Mouse (Mus musculus) ES-E14 (cell line): ENCODE results near the gene Tkt. TPM values are rescaled to one million over a fixed set of nuclear protein-coding genes. Genes with fewer than 3 reads are reported as not detected.

Experiments
- DNase-seq: peaks from one replicate; pipeline ENCODE4 v3.0.0-alpha.2; 2013; ENCODE audit warnings: low read depth, low spot score
- H3K27ac ChIP-seq: 2 replicates; pipeline ENCODE4 v1.5.1; 2012; ENCODE audit warnings: low read depth, mild to moderate bottlenecking, low read length, moderate library complexity, mixed read lengths; ENCODE audit not compliant: poor library complexity, insufficient read depth, severe bottlenecking
- H3K36me3 ChIP-seq: 2 replicates; pipeline ENCODE4 v1.6.1; 2012; ENCODE audit warnings: mild to moderate bottlenecking, low read length, moderate library complexity, mixed read lengths; ENCODE audit not compliant: control insufficient read depth, poor library complexity, insufficient read depth, severe bottlenecking
- H3K4me1 ChIP-seq, 2 experiments: fragments of 150-350 bp in 1 of 2; sonication (generic) in 1 of 2; 2 replicates each; pipeline ENCODE4 v1.6.1; 2012; ENCODE audit warnings: low read length in 2 of 2, mild to moderate bottlenecking in 1 of 2, mixed read lengths in 1 of 2; ENCODE audit not compliant: control insufficient read depth in 2 of 2, insufficient read depth in 2 of 2, poor library complexity in 1 of 2
- H3K4me3 ChIP-seq, 2 experiments: fragments of 150-350 bp in 1 of 2; sonication (generic) in 1 of 2; 2 replicates each; pipeline ENCODE4 v1.5.1; 2012; ENCODE audit warnings: low read length in 2 of 2, low read depth in 1 of 2, mild to moderate bottlenecking in 1 of 2, mixed read lengths in 1 of 2; ENCODE audit not compliant: insufficient read depth in 1 of 2, poor library complexity in 1 of 2, severe bottlenecking in 1 of 2
- H3K9ac ChIP-seq: 2 replicates; pipeline ENCODE4 v1.6.1; 2012; ENCODE audit warnings: low read depth, mild to moderate bottlenecking, low read length, mixed read lengths; ENCODE audit not compliant: poor library complexity, insufficient read depth, severe bottlenecking
- H3K9me3 ChIP-seq: fragments of 150-350 bp; sonication (generic); 2 replicates; pipeline ENCODE4 v1.6.1; 2012; ENCODE audit warnings: low read depth, mild to moderate bottlenecking, low read length; ENCODE audit not compliant: control insufficient read depth, insufficient read depth
- CHD2 ChIP-seq: IDR thresholded peaks from 2 replicates; pipeline ENCODE4 v1.6.1; 2014; ENCODE audit warnings: mild to moderate bottlenecking, low read depth, low read length, inconsistent platforms
- HCFC1 ChIP-seq: IDR thresholded peaks from 2 replicates; pipeline ENCODE4 v1.6.1; 2012; ENCODE audit warnings: low read length, inconsistent platforms, borderline replicate concordance; ENCODE audit not compliant: insufficient read depth
- MAFK ChIP-seq: IDR thresholded peaks from 2 replicates; pipeline ENCODE4 v1.6.1; 2014; ENCODE audit warnings: mild to moderate bottlenecking, low read depth, low read length, inconsistent platforms; ENCODE audit not compliant: insufficient read depth
- ZC3H11A ChIP-seq: IDR thresholded peaks from 2 replicates; pipeline ENCODE4 v1.6.1; 2012; ENCODE audit warnings: low read depth, mild to moderate bottlenecking, inconsistent platforms, low read length, borderline replicate concordance
- ZNF384 ChIP-seq: IDR thresholded peaks from 2 replicates; pipeline ENCODE4 v1.6.1; 2012; ENCODE audit warnings: low read depth, low read length, inconsistent platforms
- in situ Hi-C, 2 experiments: fragments of 600-800 bp; cut with MboI; formaldehyde crosslinking; loops; one replicate each; pipeline ENCODE4 v1.15.1; 2025; ENCODE audit warnings: low sequenced_read_pairs in 2 of 2, inconsistent platforms in 1 of 2; ENCODE audit not compliant: unreplicated experiment in 2 of 2
- total RNA-seq: library from RNA; depleted of rRNA; stranded (reverse); fragments of 300-350 nt; gene quantifications from 2 replicates; pipeline ENCODE4 v1.2.3, GENCODE M21; 2012; rRNA removed

Gene Tkt
- total RNA-seq, 1 experiment = 740 TPM

- Histone ChIP-seq H3K4me1 (no peaks in the 10 kb centered on the region), H3K9ac (no peak overlapping the region), H3K36me3 (no peaks in the 10 kb centered on the region), H3K27ac (no peak overlapping the region), H3K9me3 (no peaks in the 10 kb centered on the region), H3K4me3 (no peak overlapping the region)
- DNase-seq = no peak
- TF ChIP-seq CHD2 = no peak
- TF ChIP-seq MAFK = 0 out of 2 replicates have a peak, but pooled peaks have one; percentile 54
- in situ Hi-C loops = no loop called here
Observed at GRCm38 (mm10) chr14:30618746-30619275, 70.7 kb downstream of the Tkt start.

GRCm38 (mm10) chr14:30619982-30620578 is 71.9 kb downstream of the Tkt start:
- H3K4me3 ChIP-seq = no peak overlapping the region
- TF ChIP-seq CHD2 (no peak), ZNF384 (no peak), MAFK (no peak), HCFC1 (no peak), ZC3H11A (no peak)
- H3K9me3 ChIP-seq = no peaks in the 10 kb centered on the region
- peaks cover 0 to 2% of the 10 kb centered on the region in 2 experiments; a peak in 1 of 4 replicates for H3K4me1 ChIP-seq
- DNase-seq = no peak
- H3K9ac ChIP-seq = no peak overlapping the region
- no peaks in the 10 kb centered on the region for H3K36me3 ChIP-seq
- in situ Hi-C loops = no loop called here
- no peak overlapping the region for H3K27ac ChIP-seq

GRCm38 (mm10) chr14:30622130-30622529 is 74.0 kb downstream of the Tkt start:
- Histone ChIP-seq H3K4me1 (peaks cover 0 to 2% of the 10 kb centered on the region in 2 experiments; a peak in 1 of 4 replicates), H3K9me3 (no peaks in the 10 kb centered on the region), H3K36me3 (no peaks in the 10 kb centered on the region), H3K27ac (no peak overlapping the region), H3K9ac (no peak overlapping the region), H3K4me3 (no peak overlapping the region)
- DNase-seq = no peak
- no peak for TF ChIP-seq ZNF384
- TF ChIP-seq CHD2 = no peak
- no peak for TF ChIP-seq ZC3H11A
- no peak for TF ChIP-seq MAFK
- no peak for TF ChIP-seq HCFC1
- in situ Hi-C loops = no loop called here

- no peak overlapping the region for H3K4me3 ChIP-seq
- H3K9ac ChIP-seq = no peak overlapping the region
- peaks cover 0 to 2% of the 10 kb centered on the region in 2 experiments; a peak in 1 of 4 replicates for H3K4me1 ChIP-seq
- TF ChIP-seq MAFK (no peak), HCFC1 (no peak), CHD2 (no peak), ZC3H11A (no peak), ZNF384 (no peak)
- H3K9me3 ChIP-seq = no peaks in the 10 kb centered on the region
- DNase-seq = no peak
- H3K27ac ChIP-seq = no peak overlapping the region
- in situ Hi-C loops = no loop called here
- H3K36me3 ChIP-seq = no peaks in the 10 kb centered on the region
Observed at GRCm38 (mm10) chr14:30622556-30622955, 74.4 kb downstream of the Tkt start.

Other genes with a start within 250 kb of the Tkt start
- 27.8 and 30.6 TPM in 2 replicates for gene Dcp1a, start 68.8 kb upstream of the Tkt start, total RNA-seq
- gene Cacna1d, start 56.9 kb upstream of the Tkt start, total RNA-seq = 0.32 and 0.36 TPM in 2 replicates
- gene Prkcd, start 77.9 kb downstream of the Tkt start, total RNA-seq = 43.8 and 60.3 TPM in 2 replicates
- 15.7 and 22.4 TPM in 2 replicates for gene Rft1, start 106.0 kb downstream of the Tkt start, total RNA-seq
- gene Sfmbt1, start 166.5 kb downstream of the Tkt start, total RNA-seq = 5.6 and 7.0 TPM in 2 replicates